Mouse (Mus musculus) adrenal gland, postnatal 4 days (tissue): ENCODE data around the gene Gli1. TPM values are rescaled to one million over a fixed set of nuclear protein-coding genes. Genes with fewer than 3 reads are reported as not detected.

Experiments
- total RNA-seq, 2 experiments: library from RNA; stranded (reverse); gene quantifications; 2 replicates each; pipeline ENCODE4 v1.2.3; 2021

Gene Gli1
- total RNA-seq, 2 experiments from 2014 or later = 16.4 to 17.2 TPM

Other genes with a start within 250 kb of the Gli1 start
- 100 to 1,000 TPM; 109 to 112 TPM for gene Os9, start 220.8 kb downstream of the Gli1 start, total RNA-seq
- gene B4galnt1, start 176.7 kb downstream of the Gli1 start, total RNA-seq = 10 to 100 TPM; 10.6 to 11.7 TPM
- gene Slc26a10, start 161.3 kb downstream of the Gli1 start, total RNA-seq = 1 to 10 TPM; 1.6 to 3.0 TPM
- gene Arhgef25, start 151.9 kb downstream of the Gli1 start, total RNA-seq = 10 to 100 TPM; 34.7 to 45.3 TPM
- 100 to 1,000 TPM; 111 to 126 TPM for gene Dtx3, start 146.2 kb downstream of the Gli1 start, total RNA-seq
- 10 to 100 TPM; 37.5 to 39.8 TPM for gene Pip4k2c, start 130.4 kb downstream of the Gli1 start, total RNA-seq
- gene Kif5a, start 78.6 kb downstream of the Gli1 start, total RNA-seq = 10 to 100 TPM; 23.5 to 28.4 TPM
- 100 to 1,000 TPM; 191 to 198 TPM for gene Dctn2, start 75.6 kb downstream of the Gli1 start, total RNA-seq
- 10 to 100 TPM; 89.7 to 92.6 TPM for gene Mbd6, start 53.0 kb downstream of the Gli1 start, total RNA-seq
- gene Mars, start 30.2 kb downstream of the Gli1 start, total RNA-seq = 10 to 100 TPM; 85.5 to 89.5 TPM
- gene Arhgap9, start 20.0 kb downstream of the Gli1 start, total RNA-seq = 1 to 10 TPM; 2.9 to 4.2 TPM
- 1 to 10 TPM in 1 of 2 experiments, under 1 TPM in 1; 0.06 to 2.5 TPM for gene Inhbe, start 12.4 kb upstream of the Gli1 start, total RNA-seq
- 1 to 10 TPM in 1 of 2 experiments, not detected in 1; 5.8 TPM for gene Inhbc, start 28.5 kb upstream of the Gli1 start, total RNA-seq
- 100 to 1,000 TPM; 157 to 164 TPM for gene R3hdm2, start 38.4 kb upstream of the Gli1 start, total RNA-seq
- gene Stac3, start 159.7 kb upstream of the Gli1 start, total RNA-seq = 10 to 100 TPM in 1 of 2 experiments, 1 to 10 TPM in 1; 6.4 to 11.5 TPM
- gene Ndufa4l2, start 173.0 kb upstream of the Gli1 start, total RNA-seq = 10 to 100 TPM; 57.2 to 71.7 TPM
- gene Shmt2, start 180.5 kb upstream of the Gli1 start, total RNA-seq = 10 to 100 TPM; 66.7 to 69.4 TPM
- gene Nxph4, start 192.6 kb upstream of the Gli1 start, total RNA-seq = 10 to 100 TPM; 13.6 to 14.0 TPM